Mouse (Mus musculus) layer of hippocampus, adult 2 months (tissue): ENCODE data around the gene Noto. TPM values are rescaled to one million over a fixed set of nuclear protein-coding genes. Genes with fewer than 3 reads are reported as not detected.

Experiments used
- DNase-seq, 2 experiments: peaks; one replicate each; pipeline ENCODE4 v3.0.0; 2022; ENCODE audit warnings: low spot score in 2 of 2
- H3K27ac ChIP-seq: fragments of 200-600 bp; 2 replicates; pipeline ENCODE4 v1.8.1; 2022
- H3K4me3 ChIP-seq: fragments of 200-600 bp; 2 replicates; pipeline ENCODE4 v1.8.1; 2022; ENCODE audit warnings: mild to moderate bottlenecking
- CTCF ChIP-seq: fragments of 200-600 bp; conservative IDR thresholded peaks from 2 replicates; pipeline ENCODE4 v1.8.1; 2022; ENCODE audit warnings: antibody characterized with exemption, mild to moderate bottlenecking, moderate library complexity
- total RNA-seq, 2 experiments: library from RNA; stranded (reverse); gene quantifications; 2 replicates each; pipeline ENCODE4 v1.2.3; 2021

Noto gene
- total RNA-seq, 2 experiments from 2014 or later, result not detected

- H3K4me3 ChIP-seq, result no peak overlapping the region
- no peak for DNase-seq
- peak overlapping the region; percentile 64 for H3K27ac ChIP-seq
- 0 out of 2 replicates have a peak, but pooled peaks have one; percentile 7 for TF ChIP-seq CTCF
Measured at GRCm38 (mm10) chr6:85469660-85470430, 46.2 kb downstream of the Noto start.

GRCm38 (mm10) chr6:85471962-85472361 is 48.3 kb downstream of the Noto start:
- no peak for TF ChIP-seq CTCF
- H3K27ac ChIP-seq, result no peak overlapping the region
- no peak overlapping the region for H3K4me3 ChIP-seq
- DNase-seq, result no peak

GRCm38 (mm10) chr6:85472542-85472941 is 48.9 kb downstream of the Noto start:
- Histone ChIP-seq H3K27ac (no peak overlapping the region), H3K4me3 (no peak overlapping the region)
- DNase-seq, result no peak
- no peak for TF ChIP-seq CTCF

DNA sequence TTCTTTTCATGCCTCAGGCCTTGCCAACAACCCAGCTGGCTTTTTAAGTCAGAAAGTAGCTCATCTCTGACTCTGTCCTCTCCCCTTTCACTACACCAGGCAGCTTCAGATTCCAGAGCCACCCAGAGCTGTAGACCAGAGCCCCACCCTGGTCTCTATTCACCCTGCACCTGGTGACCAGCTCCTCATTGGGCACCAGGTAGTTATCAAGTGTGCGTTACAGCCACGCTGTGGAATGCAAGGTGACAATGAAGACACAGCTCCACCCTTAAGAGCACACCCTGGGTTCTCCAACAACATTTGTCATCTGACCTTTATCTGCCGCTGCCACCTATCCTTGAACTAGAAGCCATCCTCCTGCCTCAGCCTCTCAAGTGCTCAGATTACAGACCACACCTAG is 51.9 kb downstream of the Noto start:
- no peak overlapping the region for H3K27ac ChIP-seq
- TF ChIP-seq CTCF, result no peak
- H3K4me3 ChIP-seq, result no peak overlapping the region
- DNase-seq, result no peak

DNA sequence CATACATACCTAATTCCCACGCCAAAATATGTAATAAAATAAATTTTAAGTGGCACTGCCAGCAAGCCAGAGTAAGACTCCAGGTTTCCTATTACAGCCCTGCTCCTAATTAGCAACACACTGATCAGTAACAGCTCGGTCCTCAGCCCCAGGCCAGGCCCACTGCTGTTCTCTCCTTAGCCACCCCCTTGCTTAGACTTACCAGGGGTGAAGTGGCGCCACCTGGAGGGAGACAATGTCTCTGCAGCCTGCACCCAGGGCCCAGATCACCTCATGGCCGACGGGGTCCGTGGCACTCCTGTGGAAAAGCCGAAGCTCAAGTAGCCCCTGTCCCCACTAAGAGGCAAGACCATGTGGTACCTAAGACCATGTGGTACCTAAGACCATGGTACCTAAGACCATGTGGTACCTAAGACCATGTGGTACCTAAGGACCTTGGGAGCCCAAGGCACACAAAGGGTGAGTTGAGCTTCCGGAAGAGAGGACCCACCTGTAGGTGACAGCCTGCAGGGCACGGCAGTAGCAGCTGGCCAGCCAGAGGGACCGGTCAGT is 53.8 kb downstream of the Noto start:
- TF ChIP-seq CTCF, result peak; percentile 79
- Histone ChIP-seq H3K27ac (no peak overlapping the region), H3K4me3 (no peak overlapping the region)
- no peak for DNase-seq

GRCm38 (mm10) chr6:85478416-85478815 is 54.7 kb downstream of the Noto start:
- no peak for DNase-seq
- Histone ChIP-seq H3K27ac (no peak overlapping the region), H3K4me3 (no peak overlapping the region)
- no peak for TF ChIP-seq CTCF

Other genes with a start within 250 kb of the Noto start
- gene Emx1, start 236.4 kb upstream of the Noto start, total RNA-seq, result 10 to 100 TPM; 15.9 to 20.2 TPM
- 100 to 1,000 TPM; 167 to 175 TPM for gene Sfxn5, start 90.5 kb upstream of the Noto start, total RNA-seq
- 10 to 100 TPM; 55.1 to 58.2 TPM for gene Rab11fip5, start 49.3 kb upstream of the Noto start, total RNA-seq
- 10 to 100 TPM; 45.4 to 46.0 TPM for gene Smyd5, start 8.1 kb downstream of the Noto start, total RNA-seq
- gene Cct7, start 27.6 kb downstream of the Noto start, total RNA-seq, result 100 to 1,000 TPM; 212 to 216 TPM
- 10 to 100 TPM; 13.1 to 18.2 TPM for gene Pradc1, start 28.1 kb downstream of the Noto start, total RNA-seq
- 10 to 100 TPM; 84.7 to 90.8 TPM for gene Fbxo41, start 79.1 kb downstream of the Noto start, total RNA-seq
- 10 to 100 TPM; 20.5 to 27.6 TPM for gene Egr4, start 89.7 kb downstream of the Noto start, total RNA-seq
- gene Alms1, start 163.6 kb downstream of the Noto start, total RNA-seq, result 1 to 10 TPM; 6.5 to 8.2 TPM